Mouse (Mus musculus) layer of hippocampus, adult 9-10 months (tissue): ENCODE measurements around the gene Abtb2.
"Not testable (repeated sequence)": the region's sequence is repeated elsewhere in the genome, so short reads cannot be mapped to it uniquely, and the experiment has no call there.

ENCODE experiments used
- DNase-seq: peaks from one replicate; pipeline ENCODE4 v3.0.0; 2022; ENCODE audit warnings: low spot score

Gene Abtb2

GRCm38 (mm10) chr2:103565732-103566422 lies at the start of gene Abtb2:
TSS of gene Abtb2 (plus strand) at chr2:103566310.
- peak; percentile 71 for DNase-seq

GRCm38 (mm10) chr2:103516472-103516871 lies 49.6 kb upstream of the Abtb2 start:
- no peak for DNase-seq

- DNase-seq: no peak
Observed at GRCm38 (mm10) chr2:103525596-103525995, 40.5 kb upstream of the Abtb2 start.

GRCm38 (mm10) chr2:103547132-103547531 lies 19.0 kb upstream of the Abtb2 start:
- DNase-seq: no peak

- DNase-seq: not testable (repeated sequence)
Observed at GRCm38 (mm10) chr2:103550301-103550700, 15.8 kb upstream of the Abtb2 start.

GRCm38 (mm10) chr2:103554041-103554440 lies 12.1 kb upstream of the Abtb2 start:
- no peak for DNase-seq

GRCm38 (mm10) chr2:103556125-103556877 lies 9.8 kb upstream of the Abtb2 start:
- DNase-seq: no peak

GRCm38 (mm10) chr2:103560955-103561354 lies 5.2 kb upstream of the Abtb2 start:
- no peak for DNase-seq

- no peak for DNase-seq
Observed at GRCm38 (mm10) chr2:103564427-103565023, 1.6 kb upstream of the Abtb2 start.

- no peak for DNase-seq
Observed at GRCm38 (mm10) chr2:103565171-103565591, 929 bp upstream of the Abtb2 start.

- DNase-seq: no peak
Observed at GRCm38 (mm10) chr2:103566423-103566712, 258 bp downstream of the Abtb2 start.

- DNase-seq: no peak
Observed at GRCm38 (mm10) chr2:103566713-103567521, 807 bp downstream of the Abtb2 start.

GRCm38 (mm10) chr2:103568161-103568560 lies 2.1 kb downstream of the Abtb2 start:
- DNase-seq: no peak

- DNase-seq: no peak
Observed at GRCm38 (mm10) chr2:103569716-103570115, 3.6 kb downstream of the Abtb2 start.

GRCm38 (mm10) chr2:103572354-103572753 lies 6.2 kb downstream of the Abtb2 start:
- no peak for DNase-seq

GRCm38 (mm10) chr2:103576371-103576770 lies 10.3 kb downstream of the Abtb2 start:
- DNase-seq: no peak

- DNase-seq: no peak
Observed at GRCm38 (mm10) chr2:103577752-103578662, 11.9 kb downstream of the Abtb2 start.

- DNase-seq: no peak
Observed at GRCm38 (mm10) chr2:103578663-103579213, 12.6 kb downstream of the Abtb2 start.

GRCm38 (mm10) chr2:103580756-103581155 lies 14.6 kb downstream of the Abtb2 start:
- no peak for DNase-seq

- no peak for DNase-seq
Observed at GRCm38 (mm10) chr2:103581369-103581897, 15.3 kb downstream of the Abtb2 start.

GRCm38 (mm10) chr2:103583316-103583715 lies 17.2 kb downstream of the Abtb2 start:
- DNase-seq: no peak
